Mouse (Mus musculus) forebrain, postnatal 0 days (tissue): ENCODE results near the gene Ms4a15. TPM values are rescaled to one million over a fixed set of nuclear protein-coding genes. Genes with fewer than 3 reads are reported as not detected.

Source experiments
- ATAC-seq: fragments of 200-750 bp; cut with Nextera tagmentation; 2 replicates; pipeline ENCODE4 v1.8.0; 2017; ENCODE audit warnings: mild to moderate bottlenecking, moderate library complexity
- DNase-seq: peaks from one replicate; pipeline ENCODE4 v3.0.0-alpha.2; 2015
- H3K27ac ChIP-seq: fragments of 300-500 bp; sonication (generic); 2 replicates; pipeline ENCODE4 v1.5.1; 2014; ENCODE audit warnings: low read depth, mild to moderate bottlenecking, antibody characterized with exemption, low read length, moderate library complexity, mixed read lengths
- H3K27me3 ChIP-seq: fragments of 300-500 bp; sonication (generic); 2 replicates; pipeline ENCODE4 v1.6.1; 2014; ENCODE audit warnings: mild to moderate bottlenecking, low read length, mixed read lengths; ENCODE audit not compliant: insufficient read depth
- H3K36me3 ChIP-seq: fragments of 300-500 bp; sonication (generic); 2 replicates; pipeline ENCODE4 v1.6.1; 2014; ENCODE audit warnings: mild to moderate bottlenecking, moderate library complexity; ENCODE audit not compliant: insufficient read depth
- H3K4me1 ChIP-seq: fragments of 300-500 bp; sonication (generic); 2 replicates; pipeline ENCODE4 v1.6.1; 2014; ENCODE audit warnings: antibody characterized with exemption; ENCODE audit not compliant: insufficient read depth
- H3K4me2 ChIP-seq: fragments of 300-500 bp; sonication (generic); 2 replicates; pipeline ENCODE4 v1.6.1; 2014; ENCODE audit warnings: low read depth, mild to moderate bottlenecking, moderate library complexity
- H3K4me3 ChIP-seq: fragments of 300-500 bp; sonication (generic); 2 replicates; pipeline ENCODE4 v1.5.1; 2014; ENCODE audit warnings: low read depth, low read length, mixed read lengths
- H3K9ac ChIP-seq: fragments of 300-500 bp; sonication (generic); 2 replicates; pipeline ENCODE4 v1.6.1; 2014; ENCODE audit warnings: mild to moderate bottlenecking
- H3K9me3 ChIP-seq: fragments of 300-500 bp; sonication (generic); 2 replicates; pipeline ENCODE4 v1.6.1; 2016; ENCODE audit warnings: low read length
- CTCF ChIP-seq: sonication (generic); IDR thresholded peaks from 2 replicates; pipeline ENCODE4 v1.5.1; 2016; ENCODE audit warnings: antibody characterized with exemption, control low read depth, low read depth
- WGBS: fragments of 180-500 bp; shearing (Covaris S2); extraction: QIAGEN DNeasy Blood & Tissue Kit; methylation state at CpG from one replicate; pipeline ENCODE4 v1.1.7; 2014; 5-methylcytosine and 5-hydroxymethylcytosine counted together
- polyA plus RNA-seq: library from polyadenylated mRNA; unstranded; fragments of >200 nt; fragmentation: Nextera tagmentation; extraction: Ambion mirVana; gene quantifications from 2 replicates; pipeline ENCODE4 v1.2.1, GENCODE M21; 2015
- total RNA-seq: library from RNA; depleted of rRNA; stranded (reverse); fragments of >200 nt; gene quantifications from 2 replicates; pipeline ENCODE4 v1.2.3, GENCODE M21; 2014; rRNA removed

Ms4a15 gene
- total RNA-seq (2.1 and 3.2 TPM in 2 replicates), polyA plus RNA-seq (3.0 and 4.8 TPM in 2 replicates)

- H3K9me3 ChIP-seq: no peaks in the 10 kb centered on the region
- WGBS: 83% methylated on average over 7 of the region's 7 CpGs
- no peak for TF ChIP-seq CTCF
- no peak within 1 kb of the TSS for H3K4me2 ChIP-seq
- no peaks in the 10 kb centered on the region for H3K4me1 ChIP-seq
- H3K27ac ChIP-seq: no peak within 1 kb of the TSS
- H3K36me3 ChIP-seq: no peaks in the 10 kb centered on the region
- no peak within 1 kb of the TSS for H3K9ac ChIP-seq
- no peak for DNase-seq
- ATAC-seq: no peak
- H3K27me3 ChIP-seq: no peaks in the 10 kb centered on the region
- H3K4me3 ChIP-seq: no peak within 1 kb of the TSS
These were observed at the start of gene Ms4a15 for GRCm38 (mm10) chr19:10993150-10993549. TSS of gene Ms4a15 (minus strand) at chr19:10993250.

GRCm38 (mm10) chr19:11037570-11037969 lies 44.5 kb upstream of the Ms4a15 start:
- no peaks in the 10 kb centered on the region for H3K36me3 ChIP-seq
- H3K4me3 ChIP-seq: no peak overlapping the region
- H3K4me2 ChIP-seq: no peak overlapping the region
- TF ChIP-seq CTCF: no peak
- no peak overlapping the region for H3K27ac ChIP-seq
- no peaks in the 10 kb centered on the region for H3K9me3 ChIP-seq
- ATAC-seq: no peak
- no peaks in the 10 kb centered on the region for H3K4me1 ChIP-seq
- H3K9ac ChIP-seq: no peak overlapping the region
- H3K27me3 ChIP-seq: no peaks in the 10 kb centered on the region
- no peak for DNase-seq

- Histone ChIP-seq H3K4me2 (no peak overlapping the region), H3K27me3 (no peaks in the 10 kb centered on the region), H3K4me1 (no peaks in the 10 kb centered on the region), H3K9me3 (no peaks in the 10 kb centered on the region), H3K4me3 (no peak overlapping the region), H3K36me3 (no peaks in the 10 kb centered on the region), H3K27ac (no peak overlapping the region), H3K9ac (no peak overlapping the region)
- TF ChIP-seq CTCF: no peak
- DNase-seq (no peak), ATAC-seq (no peak)
These were observed 29.3 kb upstream of the Ms4a15 start for GRCm38 (mm10) chr19:11022382-11022781.

DNA sequence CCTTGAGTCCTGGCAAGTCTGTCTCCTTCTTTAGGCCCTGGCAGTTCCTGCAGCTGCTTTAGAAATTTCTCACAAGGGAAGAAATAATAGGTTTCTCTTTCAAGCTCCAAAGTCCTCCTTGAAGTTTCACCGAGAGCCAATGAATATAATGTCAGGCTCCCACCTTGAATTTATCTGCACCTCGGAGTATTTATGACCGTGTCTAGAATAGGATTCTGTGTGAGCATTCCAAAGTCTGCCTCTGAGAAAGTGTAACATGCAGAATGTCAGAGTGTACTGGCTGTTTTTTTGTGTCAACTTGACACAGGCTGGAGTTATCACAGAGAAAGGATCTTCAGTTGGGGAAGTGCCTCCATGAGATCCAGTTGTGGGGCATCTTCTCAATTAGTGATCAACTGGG lies 24.8 kb upstream of the Ms4a15 start, which contains the start of gene Ms4a18:
Gene Ms4a18, minus strand, starts transcription at position 141 of the 400 bp plus-strand sequence.
- no peaks in the 10 kb centered on the region for H3K9me3 ChIP-seq
- no peak within 1 kb of the TSS for H3K4me2 ChIP-seq
- no peaks in the 10 kb centered on the region for H3K4me1 ChIP-seq
- no peak within 1 kb of the TSS for H3K27ac ChIP-seq
- WGBS: 91% methylated on average over 3 of the region's 3 CpGs
- DNase-seq (no peak), ATAC-seq (no peak)
- H3K4me3 ChIP-seq: no peak within 1 kb of the TSS
- no peaks in the 10 kb centered on the region for H3K36me3 ChIP-seq
- no peaks in the 10 kb centered on the region for H3K27me3 ChIP-seq
- TF ChIP-seq CTCF: no peak
- no peak within 1 kb of the TSS for H3K9ac ChIP-seq

GRCm38 (mm10) chr19:11017251-11017650 lies 24.2 kb upstream of the Ms4a15 start:
- 51% methylated on average over 2 of the region's 2 CpGs for WGBS
- Histone ChIP-seq H3K27me3 (no peaks in the 10 kb centered on the region), H3K4me3 (no peak overlapping the region), H3K4me1 (no peaks in the 10 kb centered on the region), H3K36me3 (no peaks in the 10 kb centered on the region), H3K9me3 (no peaks in the 10 kb centered on the region), H3K27ac (no peak overlapping the region), H3K9ac (no peak overlapping the region), H3K4me2 (no peak overlapping the region)
- TF ChIP-seq CTCF: no peak
- DNase-seq (no peak), ATAC-seq (no peak)

DNA sequence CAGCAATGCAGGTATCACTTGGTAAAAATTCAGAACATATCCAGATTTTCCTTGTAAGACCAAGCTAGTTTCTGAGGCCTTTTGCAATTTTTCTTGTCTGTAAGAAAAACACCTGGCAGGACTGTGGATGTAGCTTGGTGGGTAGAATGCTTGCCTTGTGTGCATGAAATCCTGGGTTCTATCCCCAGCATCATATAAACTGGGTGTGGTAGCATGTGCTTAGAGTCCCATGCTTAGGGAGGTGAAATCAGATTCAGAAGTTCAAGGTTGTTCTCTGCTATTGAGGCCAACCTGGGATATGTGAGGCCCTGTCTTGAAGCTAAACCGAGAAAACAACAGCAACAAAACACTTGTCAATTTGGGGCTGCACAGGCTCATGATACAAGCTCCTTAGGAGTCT lies 22.9 kb upstream of the Ms4a15 start:
- Histone ChIP-seq H3K4me2 (no peak overlapping the region), H3K4me1 (no peaks in the 10 kb centered on the region), H3K36me3 (no peaks in the 10 kb centered on the region), H3K9ac (no peak overlapping the region), H3K9me3 (no peaks in the 10 kb centered on the region), H3K27ac (no peak overlapping the region), H3K4me3 (no peak overlapping the region), H3K27me3 (no peaks in the 10 kb centered on the region)
- DNase-seq (no peak), ATAC-seq (no peak)
- TF ChIP-seq CTCF: no peak
- 88% methylated on average over 1 of the region's 1 CpGs for WGBS

DNA sequence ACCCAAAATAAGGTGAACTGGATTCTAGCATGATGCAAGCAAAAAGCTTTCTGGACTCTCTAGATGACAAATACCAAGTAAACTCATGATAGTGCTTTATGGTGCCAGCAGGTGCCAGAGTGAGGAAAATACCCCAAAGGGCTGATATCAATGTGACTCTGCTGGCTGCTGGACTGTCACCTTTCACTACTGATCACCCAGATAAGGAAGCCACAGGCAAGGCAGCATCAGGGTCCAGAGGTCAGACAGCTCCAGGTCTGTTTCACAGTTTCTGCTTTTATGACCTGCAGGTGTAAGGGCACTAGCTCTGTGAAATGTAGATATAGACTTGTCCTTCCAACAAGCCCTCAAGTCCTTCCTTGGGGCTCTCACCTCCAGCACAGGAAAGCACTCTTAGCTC lies 22.4 kb upstream of the Ms4a15 start:
- no peak overlapping the region for H3K9ac ChIP-seq
- TF ChIP-seq CTCF: no peak
- no peaks in the 10 kb centered on the region for H3K9me3 ChIP-seq
- no peaks in the 10 kb centered on the region for H3K36me3 ChIP-seq
- no peak for DNase-seq
- H3K27ac ChIP-seq: no peak overlapping the region
- H3K4me3 ChIP-seq: no peak overlapping the region
- H3K27me3 ChIP-seq: no peaks in the 10 kb centered on the region
- no peak overlapping the region for H3K4me2 ChIP-seq
- no peaks in the 10 kb centered on the region for H3K4me1 ChIP-seq
- no peak for ATAC-seq

DNA sequence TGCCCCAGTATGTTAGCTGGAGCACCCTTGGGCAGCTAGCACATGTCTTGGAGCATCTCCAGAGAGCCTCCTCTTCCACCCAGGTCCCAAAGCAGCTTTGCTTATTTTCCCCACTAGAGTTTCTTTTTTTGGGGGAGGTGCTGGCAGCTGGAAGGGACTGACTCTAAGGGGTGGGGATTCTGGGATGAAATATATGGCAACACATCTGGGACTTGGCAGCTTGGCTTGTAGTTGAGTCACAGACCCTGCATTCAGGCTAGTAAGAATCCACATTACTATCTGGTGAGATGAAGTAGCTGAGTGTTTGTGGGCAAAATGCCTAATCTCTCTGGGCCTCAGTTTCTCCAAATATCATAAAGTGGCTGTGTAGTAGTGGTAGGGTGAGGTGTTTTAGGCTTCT lies 1.1 kb downstream of the Ms4a15 start:
- H3K4me2 ChIP-seq: no peak overlapping the region
- H3K4me1 ChIP-seq: no peaks in the 10 kb centered on the region
- H3K9me3 ChIP-seq: no peaks in the 10 kb centered on the region
- H3K9ac ChIP-seq: no peak overlapping the region
- no peak overlapping the region for H3K27ac ChIP-seq
- H3K4me3 ChIP-seq: no peak overlapping the region
- no peak for DNase-seq
- no peak for TF ChIP-seq CTCF
- H3K27me3 ChIP-seq: no peaks in the 10 kb centered on the region
- ATAC-seq: no peak
- H3K36me3 ChIP-seq: no peaks in the 10 kb centered on the region
